Mouse (Mus musculus) left cerebral cortex, postnatal 4 days (tissue): ENCODE measurements around the gene Slc25a39. TPM values are rescaled to one million over a fixed set of nuclear protein-coding genes. Genes with fewer than 3 reads are reported as not detected.

Source experiments
- DNase-seq: peaks from one replicate; pipeline ENCODE4 v3.0.0-alpha.2; 2022
- intact Hi-C: fragments of 180-260 bp; cut with DNase I; formaldehyde crosslinking; loops from one replicate; pipeline ENCODE4 v1.15.1; 2025
- total RNA-seq, 2 experiments: library from RNA; stranded (reverse); gene quantifications; 2 replicates each; pipeline ENCODE4 v1.2.3; 2021

The Slc25a39 gene
- 10 to 100 TPM; 57.2 to 58.8 TPM for total RNA-seq

DNA sequence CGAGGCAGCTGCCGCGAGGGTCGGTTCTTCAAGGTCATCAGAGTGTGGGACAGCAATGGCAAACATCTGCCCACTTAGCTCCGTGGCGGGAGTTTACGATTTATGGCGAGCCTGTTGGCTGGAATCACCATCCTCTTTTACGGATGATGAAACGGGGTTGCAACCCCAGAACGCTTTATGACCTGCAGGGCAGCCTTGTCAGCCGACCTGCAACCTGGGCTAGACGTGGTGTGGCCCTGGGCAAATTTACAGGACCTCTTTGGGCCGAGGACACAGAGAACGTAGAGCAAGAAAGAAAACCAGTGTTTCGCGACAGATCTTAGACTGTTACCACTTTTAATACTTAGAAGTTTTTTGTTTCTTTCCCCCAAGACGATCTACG lies at the start of gene Slc25a39:
Slc25a39 (minus strand) TSS at position 113 of the 382 bp plus-strand sequence.
- no peak for DNase-seq
- intact Hi-C loops, result loop anchor here (5.0 kb wide), 1 partner anchor 91 kb away; the partner anchor contains the start of gene Ubtf

DNA sequence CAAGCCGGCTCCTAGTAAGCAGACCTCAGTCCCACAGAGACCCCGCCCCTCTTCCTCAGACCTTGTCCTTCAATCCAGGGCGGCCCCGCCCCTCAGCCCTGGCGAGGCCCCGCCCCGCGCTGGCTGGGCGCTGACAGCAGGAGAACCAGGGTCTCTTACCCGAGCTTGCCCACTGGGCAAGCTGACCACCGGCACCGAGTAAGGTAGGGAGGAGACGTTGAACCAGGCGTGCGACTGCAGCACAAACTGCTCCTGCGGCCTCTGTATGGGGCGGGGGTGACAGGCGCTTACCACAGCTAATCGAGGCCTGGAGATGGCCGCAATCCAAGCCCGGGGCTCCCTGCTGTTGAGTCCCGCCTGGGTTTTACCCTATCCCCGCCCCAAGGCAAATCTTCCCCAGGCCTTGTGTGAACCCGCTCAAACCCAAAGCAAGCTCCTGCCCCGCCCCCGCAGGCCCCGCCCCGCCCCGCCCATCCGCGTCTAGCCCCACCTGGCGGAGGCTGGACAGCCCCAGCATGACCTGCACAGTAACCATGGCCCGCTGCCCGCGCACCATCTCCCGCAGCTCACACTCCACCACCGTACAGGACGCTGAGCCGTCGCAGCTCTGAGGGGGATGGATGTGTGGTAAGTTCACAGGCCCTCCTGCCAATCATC lies 48.1 kb upstream of the Slc25a39 start:
- intact Hi-C loops, result no loop called here
- peak; percentile 75 for DNase-seq

DNA sequence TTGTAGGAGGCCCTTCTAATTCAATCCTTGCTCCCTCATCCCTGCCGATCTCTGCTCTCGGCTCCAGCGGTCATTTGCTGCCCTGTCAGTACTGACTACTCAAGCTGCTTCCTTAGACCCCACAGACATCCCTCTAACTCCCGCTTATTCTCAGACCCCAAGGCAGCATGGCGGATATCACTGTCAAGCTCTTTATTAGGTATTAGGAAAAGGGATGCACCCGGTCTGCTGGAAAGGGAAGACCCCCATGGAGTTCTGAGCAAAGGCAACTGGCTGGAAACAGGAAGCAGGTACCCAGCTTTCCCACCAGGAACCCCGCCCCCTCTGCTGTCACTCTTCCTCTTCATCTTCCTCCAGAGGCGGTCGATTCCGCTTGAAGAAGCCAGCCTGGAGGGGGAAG lies 45.4 kb upstream of the Slc25a39 start:
- no peak for DNase-seq
- intact Hi-C loops, result no loop called here

DNA sequence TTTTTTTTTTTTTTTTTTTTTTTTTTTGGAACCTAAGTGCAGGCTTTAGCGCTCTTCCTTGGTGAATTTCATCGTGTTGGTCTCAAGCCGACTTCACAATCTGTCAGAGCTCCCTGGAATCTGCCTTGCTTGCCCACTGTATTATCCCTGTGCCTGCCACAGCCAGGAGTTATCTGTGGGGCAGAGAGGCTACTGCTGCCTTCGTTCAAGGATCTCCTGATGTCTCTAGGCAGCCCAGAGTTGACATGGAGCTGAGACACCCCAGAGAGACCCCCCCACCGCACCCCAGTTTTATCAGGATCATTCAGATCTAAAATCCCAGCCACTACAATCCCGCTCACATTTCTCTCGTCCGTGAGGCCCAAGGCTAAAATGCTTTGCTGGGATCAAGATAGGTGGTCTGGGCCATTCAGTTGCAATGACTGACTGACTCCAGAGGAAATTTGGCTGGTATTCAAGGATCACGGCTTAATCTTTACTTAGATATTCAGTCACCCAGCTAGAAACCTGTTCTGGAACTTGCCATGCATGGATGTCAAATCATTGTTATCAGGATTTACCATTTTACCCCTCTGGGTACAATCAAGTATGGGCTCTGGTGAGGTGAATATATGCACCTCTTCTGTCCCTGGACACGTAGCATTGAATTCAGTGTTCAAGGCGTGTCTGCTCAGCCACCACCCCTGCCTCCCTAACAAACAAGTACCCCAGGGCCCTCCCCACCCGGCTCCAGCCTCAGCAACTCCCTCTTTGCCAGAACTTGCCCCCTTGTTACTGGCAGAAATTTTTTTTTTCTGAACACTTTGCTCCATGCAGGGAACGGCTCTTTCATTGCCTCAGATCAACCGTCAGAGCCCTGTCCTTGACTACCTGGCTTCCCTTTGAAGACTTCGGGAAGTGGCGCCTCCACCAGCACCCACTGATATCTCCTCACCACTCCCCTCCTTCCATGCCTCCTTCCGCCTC lies 41.6 kb upstream of the Slc25a39 start:
- intact Hi-C loops, result no loop called here
- no peak for DNase-seq

DNA sequence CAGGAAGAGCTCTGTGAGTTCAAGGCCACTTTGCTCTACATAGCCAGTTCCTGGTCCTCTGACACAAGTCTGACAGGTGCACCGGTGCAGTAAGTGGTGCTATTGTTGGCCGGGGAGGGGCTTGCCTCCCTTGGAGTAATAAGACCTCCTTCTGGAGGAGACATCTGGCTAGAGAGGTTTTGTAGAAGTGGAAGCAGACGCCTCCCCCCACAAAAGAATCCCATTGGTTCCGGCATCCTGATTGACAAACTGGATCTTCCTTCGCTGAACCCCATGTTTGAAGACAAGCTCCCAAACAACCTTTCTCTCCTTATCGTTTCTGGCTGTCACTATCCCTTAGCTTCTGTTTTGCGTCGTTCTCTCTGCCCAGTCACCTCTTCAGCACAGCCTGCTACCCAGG lies 40.6 kb upstream of the Slc25a39 start:
- DNase-seq, result no peak
- intact Hi-C loops, result no loop called here

DNA sequence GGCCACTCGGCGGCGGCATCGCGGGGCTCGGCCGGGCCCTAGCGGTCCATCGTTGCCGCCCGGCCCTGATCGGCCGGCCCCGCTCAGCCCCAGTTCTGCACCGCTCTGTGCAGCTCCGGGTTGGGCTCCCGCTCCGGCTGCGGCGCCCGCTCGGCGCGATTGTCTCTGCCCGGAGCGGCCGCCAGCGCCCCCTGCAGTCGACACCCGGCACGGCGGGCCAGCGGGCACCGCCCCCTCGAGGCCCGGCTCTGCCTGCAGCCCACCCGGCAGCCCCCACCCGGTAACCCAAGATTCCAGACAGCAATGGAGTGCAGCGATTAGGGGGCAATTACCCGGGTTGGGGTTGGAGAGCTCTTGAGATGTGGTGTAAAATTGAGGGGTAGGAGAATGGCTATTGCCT lies 39.8 kb upstream of the Slc25a39 start, which contains the start of gene Fam171a2:
Fam171a2 (minus strand) TSS at position 186 of the 400 bp plus-strand sequence.
- intact Hi-C loops, result no loop called here
- peak; percentile 90 for DNase-seq

DNA sequence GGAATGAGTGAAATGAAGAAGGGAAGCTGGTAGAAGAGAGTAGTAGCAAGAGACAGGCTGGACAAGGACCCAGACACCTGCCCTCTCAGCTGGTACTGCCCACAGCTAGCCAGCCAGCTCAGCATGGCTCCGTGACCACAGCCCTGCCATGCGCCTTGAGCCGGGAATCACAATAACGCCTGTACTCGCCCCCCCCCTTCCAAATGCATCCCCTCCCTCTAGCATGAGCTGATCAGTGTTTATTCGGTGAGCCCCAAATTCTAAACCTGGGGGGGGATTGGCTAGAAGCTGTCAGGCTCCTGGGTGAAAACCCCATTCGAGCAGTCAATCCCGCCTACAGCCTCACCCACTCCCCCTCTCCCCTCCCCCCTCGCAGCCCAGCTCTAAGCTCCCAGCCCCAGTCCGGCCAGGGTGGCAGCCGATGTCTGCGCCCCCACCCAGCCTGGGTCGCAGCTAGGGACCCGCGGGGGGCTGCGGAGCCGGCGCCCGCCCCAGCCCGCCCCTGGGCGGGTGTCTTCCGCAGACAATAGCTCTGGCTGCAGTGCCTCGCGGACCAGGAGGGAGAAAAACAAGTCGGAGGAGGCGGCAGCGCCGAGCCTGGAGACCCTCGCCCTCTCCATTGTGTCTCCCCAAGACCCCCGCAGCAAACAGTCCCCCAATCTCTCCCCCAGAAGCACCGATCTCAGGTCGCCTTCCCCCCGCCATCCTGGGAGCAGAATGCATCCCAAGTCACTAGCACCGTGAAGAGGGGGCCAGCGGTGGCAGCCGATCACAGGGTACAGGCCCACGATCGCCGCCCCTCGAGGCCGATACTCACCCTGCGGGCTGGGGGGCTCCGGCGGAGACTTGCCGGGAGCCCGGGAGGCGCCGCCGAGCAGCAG lies 39.1 kb upstream of the Slc25a39 start:
- DNase-seq, result peak; percentile 76
- intact Hi-C loops, result no loop called here

DNA sequence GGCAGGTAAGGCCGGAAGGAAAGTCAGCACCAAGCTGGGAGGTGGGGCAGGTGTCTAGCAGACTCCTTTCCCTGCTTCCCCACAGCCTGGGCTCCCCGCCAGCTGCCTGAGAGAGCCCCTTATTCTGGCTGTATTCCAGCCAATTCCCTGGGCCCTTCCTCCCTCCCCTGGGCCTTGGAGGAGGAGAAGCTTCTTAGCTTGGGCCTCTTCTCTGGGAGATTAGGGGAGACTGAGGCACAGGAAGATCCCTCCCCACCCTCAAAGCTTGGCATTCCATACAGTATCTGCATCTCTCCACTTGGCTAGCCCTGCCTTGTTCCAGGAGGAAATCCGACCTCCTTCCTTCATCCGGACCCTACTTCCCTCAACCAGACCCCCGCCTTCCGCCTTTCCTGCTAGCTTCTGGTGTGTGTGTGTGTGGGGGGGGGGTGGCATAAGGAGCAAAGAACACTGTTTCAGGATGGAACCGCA lies 38.2 kb upstream of the Slc25a39 start:
- DNase-seq, result peak; percentile 78
- intact Hi-C loops, result no loop called here

DNA sequence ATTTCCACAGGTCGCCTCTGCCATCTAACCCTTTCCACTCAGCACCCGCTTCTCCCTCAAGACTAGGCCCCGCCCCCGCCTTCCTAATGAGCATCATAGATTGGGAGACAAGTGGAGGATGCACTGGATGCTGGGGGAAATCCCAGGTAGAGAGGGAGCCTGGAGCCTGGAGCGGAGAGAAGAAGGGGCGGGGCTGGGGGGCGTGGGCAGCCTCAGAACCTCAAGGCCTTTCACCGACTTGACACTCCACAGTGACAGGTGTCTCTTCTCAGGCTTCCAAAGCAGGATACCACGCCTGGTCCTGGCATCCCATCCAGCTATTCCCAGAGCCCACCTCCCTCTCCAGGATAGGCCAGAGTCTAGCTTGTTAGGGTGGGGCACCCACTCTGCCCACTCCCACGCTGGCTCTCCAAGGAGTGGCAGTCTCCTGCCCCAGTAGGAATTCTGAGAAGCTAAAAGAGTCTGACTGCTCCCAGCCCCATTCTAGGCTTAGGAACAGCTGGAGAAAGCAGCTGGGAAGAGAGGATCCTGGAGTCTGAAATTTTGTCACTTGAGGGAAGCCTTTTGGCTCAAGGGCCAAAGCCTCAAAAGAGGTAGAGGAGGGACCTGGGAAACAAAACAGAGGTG lies 37.6 kb upstream of the Slc25a39 start:
- intact Hi-C loops, result no loop called here
- no peak for DNase-seq

DNA sequence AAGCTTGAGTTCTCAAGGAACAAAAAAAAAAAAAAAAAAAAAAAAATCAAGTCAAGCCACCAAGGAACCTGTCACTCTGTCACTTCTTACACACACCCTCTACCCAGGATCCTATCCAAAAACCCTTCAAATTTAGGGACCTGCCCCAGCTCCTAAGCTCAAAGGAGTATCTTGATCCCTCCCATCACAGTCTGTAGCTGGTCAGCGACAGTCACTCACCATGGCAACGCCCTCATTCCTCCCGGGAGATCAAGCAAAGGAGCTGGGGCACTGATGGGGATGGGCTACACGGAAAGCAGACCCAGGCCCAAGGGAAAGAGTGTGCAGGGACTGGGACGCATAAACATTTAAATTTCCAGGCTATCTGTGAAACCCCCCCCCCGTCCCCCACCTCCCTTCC lies 37.0 kb upstream of the Slc25a39 start:
- intact Hi-C loops, result no loop called here
- no peak for DNase-seq

DNA sequence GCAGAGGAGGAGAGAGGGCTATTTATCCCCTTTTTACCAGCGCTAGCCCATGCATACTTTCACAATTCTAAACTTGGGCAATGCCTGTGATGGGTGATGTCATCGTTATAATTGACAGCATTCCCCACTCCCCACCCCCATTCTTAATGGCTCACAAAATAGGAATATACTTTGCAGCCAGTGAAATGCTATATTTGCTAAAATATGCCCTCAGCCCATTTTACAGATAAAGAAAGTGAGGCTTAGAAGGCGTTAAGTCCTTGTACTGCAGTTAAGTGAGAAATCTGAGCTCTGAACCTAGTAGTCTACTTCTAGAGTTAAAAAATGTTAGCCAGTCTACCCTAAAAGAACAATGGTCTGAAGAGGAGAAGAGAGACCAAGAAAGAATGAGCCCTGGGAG lies 36.6 kb upstream of the Slc25a39 start:
- intact Hi-C loops, result no loop called here
- no peak for DNase-seq

DNA sequence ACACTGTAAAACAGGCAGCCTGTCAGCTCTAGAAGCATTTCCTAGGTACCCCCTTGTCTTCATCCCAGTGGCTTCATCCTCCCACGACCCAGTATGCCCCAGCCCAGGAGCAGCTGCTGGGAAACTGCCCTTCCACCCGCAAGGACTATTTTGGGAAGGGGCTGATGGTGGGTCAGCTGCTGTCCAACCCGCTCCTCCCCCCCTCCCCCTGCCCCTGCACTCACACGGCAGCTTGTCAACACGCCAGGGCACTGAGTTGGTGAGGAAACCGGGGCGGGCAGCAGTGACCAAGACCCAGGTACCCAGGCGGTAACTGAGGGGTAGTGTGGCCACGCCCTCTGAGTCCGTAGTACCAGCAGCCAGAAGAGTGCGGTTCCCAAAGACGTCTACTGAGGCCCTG lies 36.0 kb upstream of the Slc25a39 start:
- intact Hi-C loops, result no loop called here
- no peak for DNase-seq

DNA sequence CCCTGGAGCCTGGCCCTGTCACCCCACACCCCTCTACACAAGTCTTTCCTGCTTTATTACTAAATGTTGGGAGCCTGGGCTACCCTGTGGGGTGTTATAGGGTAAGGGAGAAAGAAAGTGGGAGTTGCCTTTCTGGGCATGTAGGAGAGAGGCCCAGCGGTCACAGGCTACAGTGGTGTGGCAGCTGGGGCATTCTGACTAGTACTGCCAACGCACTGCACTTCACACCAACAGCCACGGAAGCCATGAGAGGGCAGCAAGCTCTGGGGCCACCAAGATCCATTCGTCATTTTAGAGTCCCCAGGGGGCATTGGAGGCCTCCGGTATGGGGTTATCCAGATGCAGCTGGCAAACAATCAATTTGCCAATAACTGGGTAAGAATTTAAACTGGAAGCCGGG lies 34.3 kb upstream of the Slc25a39 start:
- intact Hi-C loops, result no loop called here

DNA sequence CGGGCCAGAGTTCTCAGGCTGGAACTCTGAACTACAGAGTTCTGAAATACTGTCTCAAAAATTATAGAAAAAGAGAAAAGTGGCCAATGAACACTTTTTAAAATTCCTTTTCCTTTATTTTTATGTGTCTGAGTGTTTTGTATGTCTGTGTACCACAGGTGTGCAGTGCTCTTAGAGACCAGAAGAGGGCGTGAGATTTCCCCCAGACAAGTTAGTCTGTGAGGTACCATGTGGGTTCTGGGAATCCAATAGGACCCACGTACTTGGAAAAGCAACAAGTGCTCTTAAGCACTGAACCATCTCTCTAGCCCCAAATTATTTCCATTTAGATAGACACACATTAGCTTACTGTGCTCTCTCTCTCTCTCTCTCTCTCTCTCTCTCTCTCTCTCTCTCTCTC lies 33.7 kb upstream of the Slc25a39 start:
- no peak for DNase-seq
- intact Hi-C loops, result no loop called here

More for the DNA sequence above, 34.3 kb upstream of the Slc25a39 start:
- no peak for DNase-seq

DNA sequence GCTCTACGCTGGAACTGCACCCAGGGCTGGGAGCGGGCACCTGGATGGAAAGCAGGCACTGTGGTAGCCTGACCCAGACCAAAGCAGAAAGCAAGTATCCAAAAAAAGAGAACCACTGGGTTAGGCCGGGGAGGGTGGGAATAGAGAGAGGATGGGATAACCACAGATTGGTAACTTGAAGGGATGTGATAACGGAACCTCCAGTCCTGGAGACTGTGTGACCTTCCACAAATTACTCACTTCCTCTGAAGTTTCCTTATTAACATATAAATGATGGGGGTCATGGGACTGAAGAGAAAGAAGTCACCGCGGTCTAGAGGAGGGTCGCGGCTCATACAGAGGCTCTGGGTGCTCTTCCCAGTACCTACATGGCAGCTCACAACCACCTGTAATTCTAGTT lies 32.5 kb upstream of the Slc25a39 start:
- DNase-seq, result no peak
- intact Hi-C loops, result no loop called here

DNA sequence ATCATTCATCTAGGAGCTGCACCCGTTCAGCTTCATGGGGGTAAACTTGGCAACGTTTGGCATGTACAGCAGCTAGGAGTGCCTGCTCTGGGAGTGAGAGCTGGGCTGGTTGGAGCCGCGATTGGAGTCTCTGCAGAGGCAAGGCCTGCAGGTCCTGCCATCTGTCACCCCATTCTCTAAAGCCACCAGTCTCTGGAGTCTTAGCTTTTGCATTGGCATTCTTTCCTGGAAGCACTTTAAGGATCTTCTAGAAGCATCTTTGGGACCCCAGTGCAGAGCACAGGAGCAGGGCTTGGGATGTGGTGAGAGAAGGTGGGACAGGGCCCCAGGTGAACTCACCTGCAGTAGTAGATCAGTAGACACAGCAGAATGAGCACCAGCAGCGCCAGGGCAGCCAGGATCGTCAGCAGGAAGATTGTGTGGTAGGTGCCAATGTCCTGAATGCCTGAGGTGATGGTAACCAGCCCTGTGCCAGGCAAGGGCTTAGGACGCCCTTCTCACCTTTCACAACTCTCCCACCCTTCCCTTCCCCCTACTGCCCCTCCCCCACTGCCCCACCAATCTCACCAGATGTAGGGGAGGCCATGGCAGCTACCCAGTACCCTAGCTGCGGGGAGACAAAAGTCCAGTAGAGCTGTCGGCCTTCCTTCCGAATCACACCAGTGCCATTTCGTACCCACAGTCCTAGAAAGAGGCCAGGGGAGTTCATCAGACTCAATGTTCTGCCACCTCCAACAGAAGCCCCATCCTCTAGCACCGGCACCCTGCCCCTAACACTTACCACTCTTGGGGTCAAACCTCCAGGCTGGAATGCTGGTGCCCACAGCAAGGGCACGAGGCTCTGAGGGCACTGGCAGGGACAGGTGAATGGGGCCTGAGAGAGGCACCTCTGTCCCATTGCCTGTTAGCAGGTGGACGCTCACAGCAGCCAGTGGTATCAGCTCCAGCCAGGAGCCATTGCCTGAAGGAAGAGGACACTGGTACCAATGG lies 31.6 kb upstream of the Slc25a39 start:
- intact Hi-C loops, result no loop called here
- no peak for DNase-seq

DNA sequence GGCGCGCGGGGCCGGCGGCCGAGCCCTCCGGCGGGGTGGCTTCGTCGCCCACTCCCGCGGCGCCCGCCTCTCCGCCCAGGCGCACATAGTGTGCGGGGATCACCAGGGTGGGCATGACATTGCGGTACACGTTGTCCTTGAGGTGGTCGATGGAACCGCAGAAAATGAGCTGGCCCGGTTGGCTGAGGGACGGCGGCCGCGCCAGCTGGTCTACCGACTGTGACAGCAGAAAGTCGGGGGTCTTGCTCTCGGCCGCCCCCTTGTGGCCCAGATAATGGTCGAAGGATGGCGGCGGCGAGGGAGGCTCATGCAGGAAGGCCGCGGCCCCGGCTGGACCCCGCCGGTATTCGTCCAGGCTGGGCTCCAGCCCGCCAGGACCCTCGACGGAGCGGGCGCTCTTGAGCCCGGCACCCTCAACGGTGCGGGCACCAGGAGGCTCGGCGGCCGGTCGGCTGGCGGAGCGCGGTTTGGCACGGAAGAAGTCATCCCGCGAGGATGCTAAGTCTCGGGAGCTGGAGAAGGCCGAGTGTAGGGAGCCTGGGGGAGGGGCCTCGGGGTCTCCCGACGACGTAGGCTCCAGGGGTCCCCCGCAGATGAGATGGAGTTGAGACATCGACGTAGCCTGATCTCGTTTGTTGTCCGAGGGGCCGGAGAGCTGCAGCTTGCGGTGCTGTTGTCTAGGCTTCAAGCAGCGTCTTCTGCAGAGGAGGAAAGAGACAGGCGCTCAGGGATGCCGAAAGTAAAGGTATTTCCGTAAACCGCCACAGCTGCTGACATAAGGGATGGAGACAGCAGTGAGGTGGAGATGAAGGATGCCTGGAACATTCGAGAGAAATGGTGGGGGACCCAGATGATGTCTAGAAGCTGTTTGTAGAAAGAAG lies 30.7 kb upstream of the Slc25a39 start:
- peak; percentile 96 for DNase-seq
- intact Hi-C loops, result no loop called here
